Mouse (Mus musculus) heart, embryonic 13.5 days (tissue): Measurements from ENCODE around the gene Rpl4. TPM values are rescaled to one million over a fixed set of nuclear protein-coding genes. Genes with fewer than 3 reads are reported as not detected.
"Not testable (repeated sequence)": the region's sequence is repeated elsewhere in the genome, so short reads cannot be mapped to it uniquely, and the experiment has no call there.

Source experiments
- ATAC-seq: fragments of 200-750 bp; cut with Nextera tagmentation; 2 replicates; pipeline ENCODE4 v1.8.0; 2017; ENCODE audit warnings: moderate TSS enrichment; ENCODE audit not compliant: insufficient number of reproducible peaks, low FRiP score, low TSS enrichment; ENCODE audit errors: extremely low read depth
- H3K27ac ChIP-seq: fragments of 300-500 bp; sonication (generic); replicated peaks from 2 replicates; pipeline ENCODE4 v1.5.1; 2015; ENCODE audit warnings: moderate library complexity, mild to moderate bottlenecking, inconsistent platforms
- H3K27me3 ChIP-seq: fragments of 300-500 bp; sonication (generic); replicated peaks from 2 replicates; pipeline ENCODE4 v1.6.1; 2015; ENCODE audit warnings: mild to moderate bottlenecking, inconsistent platforms
- H3K36me3 ChIP-seq: fragments of 300-500 bp; sonication (generic); 2 replicates; pipeline ENCODE4 v1.6.1; 2015; ENCODE audit warnings: mild to moderate bottlenecking, inconsistent platforms
- H3K4me1 ChIP-seq: fragments of 300-500 bp; sonication (generic); 2 replicates; pipeline ENCODE4 v1.6.1; 2015; ENCODE audit warnings: inconsistent platforms
- H3K4me2 ChIP-seq: fragments of 300-500 bp; sonication (generic); 2 replicates; pipeline ENCODE4 v1.6.1; 2015; ENCODE audit warnings: inconsistent platforms, mild to moderate bottlenecking, moderate library complexity
- H3K4me3 ChIP-seq: fragments of 300-500 bp; sonication (generic); 2 replicates; pipeline ENCODE4 v1.5.1; 2015; ENCODE audit warnings: moderate library complexity, mild to moderate bottlenecking, inconsistent platforms
- H3K9ac ChIP-seq: fragments of 300-500 bp; sonication (generic); 2 replicates; pipeline ENCODE4 v1.6.1; 2015; ENCODE audit warnings: inconsistent platforms, mild to moderate bottlenecking, moderate library complexity
- H3K9me3 ChIP-seq: fragments of 300-500 bp; sonication (generic); 2 replicates; pipeline ENCODE4 v1.6.1; 2016; ENCODE audit warnings: inconsistent platforms
- WGBS: fragments of 180-500 bp; shearing (Covaris S2); methylation state at CpG from one replicate; pipeline ENCODE4 v1.1.7; 2015; ENCODE audit warnings: mixed read lengths; 5-methylcytosine and 5-hydroxymethylcytosine counted together
- polyA plus RNA-seq: library from polyadenylated mRNA; unstranded; fragments of >200 nt; fragmentation: Nextera tagmentation; extraction: Ambion mirVana; gene quantifications from 2 replicates; pipeline ENCODE4 v1.2.1, GENCODE M21; 2015

Gene Rpl4
- polyA plus RNA-seq, 1 experiment from 2014 or later: 707 TPM

DNA sequence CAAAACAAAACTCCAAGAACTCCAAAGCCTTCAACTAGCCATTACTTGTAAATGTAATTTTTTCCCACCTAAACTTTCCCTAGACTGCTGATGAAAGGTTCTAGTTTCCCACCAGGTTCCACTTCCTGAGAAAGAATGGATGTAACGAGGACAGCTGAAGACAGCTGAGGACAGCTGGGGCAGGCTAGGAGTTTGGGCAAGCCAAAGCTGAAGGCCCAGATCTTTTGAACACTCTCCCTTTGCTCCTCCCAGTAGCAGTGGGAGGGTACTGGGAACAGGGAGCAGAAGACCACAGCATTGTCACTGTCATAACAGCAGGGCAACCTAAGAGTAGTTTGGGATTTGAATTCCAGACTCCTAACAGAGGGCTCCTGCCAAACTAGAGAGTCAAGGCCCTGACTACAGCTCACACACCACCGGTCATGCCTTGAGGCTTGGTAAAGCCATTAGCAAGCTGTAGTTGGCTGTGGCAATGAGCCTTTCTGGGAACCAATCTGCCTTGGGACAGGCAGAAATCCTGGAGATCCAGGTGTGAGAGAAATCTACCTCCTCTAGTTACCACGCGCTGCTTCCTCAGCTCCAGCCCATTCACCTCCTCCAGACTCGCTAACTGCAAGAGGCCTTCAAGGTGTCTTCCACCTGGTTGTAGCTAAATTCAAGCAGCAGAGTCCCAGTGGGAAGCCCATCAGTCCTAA is 25.0 kb downstream of the Rpl4 start:
- H3K4me3 ChIP-seq: no peak overlapping the region
- no peaks in the 10 kb centered on the region for H3K9me3 ChIP-seq
- H3K36me3 ChIP-seq: peaks cover 63% of the 10 kb centered on the region
- no peak overlapping the region for H3K27ac ChIP-seq
- WGBS: 90% methylated on average over 5 of the region's 5 CpGs
- peaks cover 13% of the 10 kb centered on the region for H3K4me1 ChIP-seq
- no peak overlapping the region for H3K9ac ChIP-seq
- H3K4me2 ChIP-seq: no peak overlapping the region
- H3K27me3 ChIP-seq: no peaks in the 10 kb centered on the region
- ATAC-seq: no peak

DNA sequence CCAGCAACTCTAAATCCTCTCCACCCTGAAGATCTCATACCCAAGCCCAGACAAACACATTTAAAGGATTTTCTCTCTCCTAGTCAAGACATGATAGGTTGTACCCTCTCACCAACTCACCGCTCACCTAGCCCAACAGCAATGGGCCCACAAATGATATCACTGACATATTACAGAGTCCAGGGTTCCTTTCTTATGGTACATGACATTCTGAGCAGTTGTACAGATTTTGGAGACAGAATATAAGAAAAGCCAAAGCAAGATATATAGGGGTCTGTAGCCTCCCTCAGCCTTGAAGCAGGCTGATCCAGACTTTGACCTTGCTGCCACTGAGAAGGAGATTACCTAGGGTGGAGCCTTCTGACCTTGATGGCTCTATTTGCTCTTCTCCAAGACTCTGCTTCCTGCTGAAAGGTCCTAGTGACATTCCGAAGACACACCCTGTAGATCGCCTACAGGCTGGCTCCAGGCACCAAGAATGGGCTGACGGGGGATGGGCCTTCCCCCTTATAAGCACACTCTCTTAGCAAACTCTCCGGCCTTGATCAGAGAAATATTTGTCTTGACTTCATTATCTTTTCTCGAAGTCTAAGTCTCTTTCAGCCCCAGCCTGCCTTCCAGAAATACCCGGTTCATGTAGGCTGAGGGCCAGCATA is 25.7 kb downstream of the Rpl4 start:
- 69% methylated on average over 7 of the region's 7 CpGs for WGBS
- not testable (repeated sequence) for H3K27ac ChIP-seq

DNA sequence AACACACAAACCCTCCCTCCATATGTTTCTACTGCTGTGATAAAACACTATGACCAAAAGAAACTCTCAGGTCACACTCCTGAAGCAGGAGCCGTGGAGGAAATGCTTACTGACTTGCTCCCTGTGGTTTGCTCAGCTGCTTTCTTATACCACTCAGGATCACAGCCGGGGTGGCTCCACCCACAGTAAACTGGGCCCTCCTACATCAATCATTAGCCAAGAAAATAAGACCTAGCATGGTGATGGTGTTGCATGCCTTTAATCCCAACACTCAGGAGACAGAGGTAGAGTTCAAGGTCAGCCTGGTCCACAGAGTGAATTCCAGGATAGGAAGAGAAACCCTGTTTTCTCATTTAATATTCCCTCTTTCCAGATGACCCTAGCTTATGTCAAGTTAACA is 26.7 kb downstream of the Rpl4 start:
- 75% methylated on average over 2 of the region's 2 CpGs for WGBS
- no peak overlapping the region for H3K4me2 ChIP-seq

More for the DNA sequence above, 25.7 kb downstream of the Rpl4 start:
- peaks cover 13% of the 10 kb centered on the region for H3K4me1 ChIP-seq
- not testable (repeated sequence) for H3K4me3 ChIP-seq, H3K9ac ChIP-seq, H3K4me2 ChIP-seq, H3K9me3 ChIP-seq, H3K27me3 ChIP-seq, ATAC-seq
- H3K36me3 ChIP-seq: peaks cover 63% of the 10 kb centered on the region

DNA sequence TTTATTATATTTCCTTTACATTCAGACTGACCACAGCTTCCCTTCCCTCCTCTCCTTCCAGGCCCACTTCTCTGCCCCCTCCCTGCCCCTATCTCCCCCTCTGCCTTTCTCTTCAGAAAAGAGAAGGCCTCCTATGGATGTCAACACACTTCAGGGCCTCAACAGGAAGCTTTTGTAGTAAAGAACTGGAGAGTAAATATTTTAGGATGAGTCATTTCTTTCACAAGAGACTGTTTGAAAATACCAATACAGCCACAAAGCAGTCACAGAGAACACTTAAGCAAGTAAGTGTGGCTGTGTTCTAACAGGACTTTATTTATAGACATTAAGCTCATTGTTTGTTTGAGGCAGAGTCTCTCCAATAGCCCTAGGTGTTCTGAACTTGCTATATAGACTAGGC is 29.2 kb downstream of the Rpl4 start:
- Histone ChIP-seq H3K9ac (no peak overlapping the region), H3K9me3 (no peaks in the 10 kb centered on the region), H3K27me3 (no peaks in the 10 kb centered on the region), H3K36me3 (peaks cover 81% of the 10 kb centered on the region), H3K4me3 (no peak overlapping the region), H3K4me1 (no peaks in the 10 kb centered on the region), H3K4me2 (no peak overlapping the region), H3K27ac (no peak overlapping the region)
- ATAC-seq: no peak

More for the DNA sequence above, 26.7 kb downstream of the Rpl4 start:
- H3K4me3 ChIP-seq: no peak overlapping the region
- peaks cover 72% of the 10 kb centered on the region for H3K36me3 ChIP-seq
- H3K9me3 ChIP-seq: no peaks in the 10 kb centered on the region
- H3K9ac ChIP-seq: no peak overlapping the region
- H3K27me3 ChIP-seq: no peaks in the 10 kb centered on the region
- peaks cover 13% of the 10 kb centered on the region for H3K4me1 ChIP-seq
- no peak for ATAC-seq
- no peak overlapping the region for H3K27ac ChIP-seq

DNA sequence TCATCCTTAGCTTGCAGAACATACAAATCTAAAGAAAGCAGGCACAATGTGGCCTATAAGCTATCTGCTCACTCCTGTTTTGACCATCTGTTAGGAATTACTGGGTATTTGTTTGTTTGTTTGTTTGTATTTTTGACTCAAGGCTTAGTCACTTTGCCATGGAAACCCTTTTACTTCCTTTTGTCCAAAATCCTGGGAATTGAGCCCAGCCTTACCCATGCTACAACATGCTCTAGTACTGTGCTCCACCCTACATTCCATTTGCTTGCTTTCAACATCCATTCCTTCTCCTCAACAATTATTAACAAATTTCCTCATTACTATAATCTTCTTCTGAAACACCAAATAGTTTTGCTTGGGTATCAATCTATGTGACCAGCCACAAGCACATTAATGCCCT is 29.7 kb downstream of the Rpl4 start:
- H3K4me1 ChIP-seq: peaks cover 2% of the 10 kb centered on the region
- H3K27ac ChIP-seq: no peak overlapping the region
- H3K4me2 ChIP-seq: no peak overlapping the region
- no peaks in the 10 kb centered on the region for H3K27me3 ChIP-seq
- H3K4me3 ChIP-seq: no peak overlapping the region
- no peak for ATAC-seq
- peaks cover 77% of the 10 kb centered on the region for H3K36me3 ChIP-seq
- H3K9ac ChIP-seq: no peak overlapping the region
- no peaks in the 10 kb centered on the region for H3K9me3 ChIP-seq

DNA sequence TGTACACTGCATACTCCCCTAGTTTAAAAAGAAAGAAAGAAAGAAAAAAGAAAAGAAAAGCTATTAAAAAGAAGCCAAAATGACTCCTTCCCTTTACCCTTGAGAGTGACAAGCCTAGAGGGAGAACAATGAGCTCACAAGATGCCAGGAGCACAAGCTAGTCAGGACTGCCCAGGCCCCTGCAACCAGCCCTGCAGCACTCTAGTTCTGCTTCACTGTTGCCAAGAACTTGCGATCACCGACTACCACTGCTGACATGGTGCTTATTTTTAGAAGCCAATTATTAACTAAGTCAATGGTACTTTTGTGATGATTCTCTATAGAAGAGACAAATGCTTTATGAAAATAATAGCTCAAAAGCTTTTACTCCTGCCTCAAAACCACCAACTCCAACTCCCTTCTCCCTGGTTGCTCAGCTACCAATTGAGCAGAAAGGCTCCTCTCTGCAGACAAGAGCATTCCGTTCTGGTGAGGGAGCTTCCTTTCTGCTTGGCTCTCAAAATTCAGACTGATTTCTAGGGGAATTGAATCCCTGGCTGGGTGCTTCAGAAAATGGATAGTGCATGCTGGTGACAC is 34.4 kb downstream of the Rpl4 start:
- no peak overlapping the region for H3K9ac ChIP-seq
- H3K4me2 ChIP-seq: no peak overlapping the region
- WGBS: 55% methylated on average over 3 of the region's 3 CpGs
- H3K27me3 ChIP-seq: no peaks in the 10 kb centered on the region
- H3K27ac ChIP-seq: peak overlapping the region; percentile 28; the same call in 1 of the 2 replicates
- peaks cover 11% of the 10 kb centered on the region for H3K4me1 ChIP-seq
- ATAC-seq: no peak
- no peaks in the 10 kb centered on the region for H3K9me3 ChIP-seq
- H3K36me3 ChIP-seq: peaks cover 83% of the 10 kb centered on the region
- no peak overlapping the region for H3K4me3 ChIP-seq

DNA sequence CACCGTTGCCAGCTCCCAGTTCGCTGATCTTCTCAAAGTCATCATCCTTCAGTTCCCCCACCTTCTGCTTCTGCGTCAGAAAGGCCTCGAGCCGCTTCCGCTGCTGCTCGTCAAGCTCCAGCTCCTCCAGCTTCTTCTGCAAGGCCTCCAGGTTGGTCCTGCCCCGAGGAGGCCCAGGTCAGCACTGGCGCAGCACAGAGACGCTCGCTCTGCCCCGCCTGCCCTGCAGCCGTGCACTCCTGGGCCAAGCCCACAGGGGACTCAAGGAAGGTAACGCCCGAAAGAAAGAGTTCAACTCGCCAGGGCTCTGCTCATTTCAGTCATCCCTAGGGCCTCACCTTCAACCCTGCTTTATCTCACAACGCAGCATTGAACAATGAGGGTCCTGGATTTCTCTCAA is 41.3 kb downstream of the Rpl4 start:
- no peak overlapping the region for H3K4me3 ChIP-seq
- no peaks in the 10 kb centered on the region for H3K27me3 ChIP-seq
- H3K4me2 ChIP-seq: no peak overlapping the region
- ATAC-seq: no peak
- no peak overlapping the region for H3K27ac ChIP-seq
- peaks cover 45% of the 10 kb centered on the region for H3K36me3 ChIP-seq
- WGBS: 87% methylated on average over 17 of the region's 17 CpGs
- no peaks in the 10 kb centered on the region for H3K9me3 ChIP-seq
- H3K4me1 ChIP-seq: peaks cover 20% of the 10 kb centered on the region
- H3K9ac ChIP-seq: no peak overlapping the region

DNA sequence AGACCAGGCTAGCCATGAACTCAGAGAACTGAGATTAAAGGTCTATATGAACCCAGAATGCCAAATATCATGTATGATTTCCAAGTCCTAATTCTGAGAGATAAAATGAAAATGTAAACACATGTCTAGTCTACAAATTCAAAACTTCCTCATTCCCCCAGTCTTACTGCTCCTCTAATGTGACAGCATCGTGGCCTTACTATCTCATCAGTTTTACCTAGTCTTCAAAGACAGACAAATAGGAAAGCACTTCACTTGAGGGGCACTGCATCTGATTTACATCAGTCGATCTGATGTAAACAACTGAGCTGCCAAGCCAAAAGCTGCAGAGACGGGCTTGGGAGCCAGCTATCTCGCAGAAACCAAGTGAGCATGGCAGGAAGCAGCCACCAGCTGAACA is 42.9 kb downstream of the Rpl4 start:
- 64% methylated on average over 4 of the region's 4 CpGs for WGBS

DNA sequence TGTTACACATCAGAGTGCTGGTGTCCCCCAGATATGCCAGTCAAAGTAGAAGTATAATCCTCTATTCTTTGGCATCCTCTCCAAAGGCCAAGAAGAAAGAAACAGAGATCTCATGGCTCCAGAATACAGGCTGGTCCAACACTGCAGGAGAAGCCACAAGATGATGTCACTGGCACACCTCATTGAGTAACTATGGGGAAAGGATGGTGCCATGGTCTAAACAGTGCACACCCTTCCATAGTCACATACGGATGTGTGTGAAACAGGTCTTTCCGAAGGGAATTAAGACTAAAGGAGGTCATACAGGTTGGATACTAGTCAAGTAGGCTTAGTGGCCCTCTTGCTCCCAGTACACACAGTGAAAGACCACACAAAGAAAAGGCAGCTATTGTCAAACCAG is 43.5 kb downstream of the Rpl4 start:
- WGBS: 85% methylated on average over 2 of the region's 2 CpGs
- no peak for ATAC-seq
- H3K4me3 ChIP-seq: no peak overlapping the region
- H3K4me2 ChIP-seq: no peak overlapping the region
- H3K27me3 ChIP-seq: no peaks in the 10 kb centered on the region
- H3K4me1 ChIP-seq: peaks cover 24% of the 10 kb centered on the region
- H3K9ac ChIP-seq: no peak overlapping the region
- H3K36me3 ChIP-seq: peaks cover 25% of the 10 kb centered on the region
- H3K9me3 ChIP-seq: no peaks in the 10 kb centered on the region
- no peak overlapping the region for H3K27ac ChIP-seq

More for the DNA sequence above, 42.9 kb downstream of the Rpl4 start:
- ATAC-seq: no peak
- Histone ChIP-seq H3K36me3 (peaks cover 30% of the 10 kb centered on the region), H3K27ac (no peak overlapping the region), H3K27me3 (no peaks in the 10 kb centered on the region), H3K4me1 (peaks cover 24% of the 10 kb centered on the region), H3K4me2 (no peak overlapping the region), H3K9ac (no peak overlapping the region), H3K9me3 (no peaks in the 10 kb centered on the region), H3K4me3 (no peak overlapping the region)

DNA sequence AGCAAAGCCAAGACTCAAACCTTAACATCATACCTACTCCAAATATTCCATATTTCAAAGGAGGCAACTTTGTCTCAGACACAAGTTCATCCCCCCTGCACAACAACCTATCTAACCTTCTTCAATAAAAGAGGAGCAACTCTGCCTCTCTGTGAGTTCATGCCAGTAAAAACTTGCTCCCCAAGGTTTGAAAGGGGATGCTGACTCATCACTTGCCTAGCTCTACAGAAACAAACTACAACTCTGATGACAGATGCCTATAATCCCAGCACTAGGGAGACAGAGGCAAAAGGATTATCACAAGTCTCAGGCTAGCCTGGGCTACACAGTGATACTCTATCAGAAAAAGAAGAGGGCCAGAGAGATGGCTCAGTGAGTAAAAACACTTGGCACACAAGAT is 44.7 kb downstream of the Rpl4 start:
- no peak for ATAC-seq
- H3K9me3 ChIP-seq: no peaks in the 10 kb centered on the region
- H3K27ac ChIP-seq: no peak overlapping the region

DNA sequence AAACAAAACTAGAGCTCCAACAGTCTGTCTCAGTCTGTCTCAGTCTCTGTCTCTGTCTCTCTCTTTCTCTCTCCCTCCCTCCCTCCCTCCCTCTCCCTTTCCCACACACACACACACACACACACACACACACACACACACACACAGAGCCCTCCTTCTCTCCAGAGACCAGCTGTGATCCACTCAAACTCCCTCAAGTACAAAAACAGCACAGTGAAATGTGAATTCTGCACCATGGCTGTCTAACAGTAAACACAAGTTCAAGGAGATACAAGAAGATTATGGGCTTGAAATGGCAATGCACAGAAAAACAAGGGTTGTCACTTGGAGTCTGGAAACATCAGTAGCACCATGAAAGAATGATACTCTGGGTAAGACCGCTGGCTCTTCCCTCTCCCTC is 46.1 kb downstream of the Rpl4 start:
- Histone ChIP-seq H3K9me3 (no peaks in the 10 kb centered on the region), H3K4me1 (peaks cover 24% of the 10 kb centered on the region), H3K27ac (no peak overlapping the region), H3K4me2 (no peak overlapping the region), H3K9ac (no peak overlapping the region), H3K4me3 (no peak overlapping the region), H3K27me3 (no peaks in the 10 kb centered on the region), H3K36me3 (0 out of 2 replicates have a peak, but pooled peaks cover 2% of the 10 kb centered on the region)
- WGBS: 77% methylated on average over 1 of the region's 1 CpGs
- ATAC-seq: no peak

More for the DNA sequence above, 44.7 kb downstream of the Rpl4 start:
- Histone ChIP-seq H3K9ac (no peak overlapping the region), H3K27me3 (no peaks in the 10 kb centered on the region), H3K4me1 (peaks cover 24% of the 10 kb centered on the region), H3K4me2 (no peak overlapping the region), H3K36me3 (0 out of 2 replicates have a peak, but pooled peaks cover 12% of the 10 kb centered on the region), H3K4me3 (no peak overlapping the region)
